8 mouse cellular contexts compared by ENCODE assay signal in the genomic region with DNA sequence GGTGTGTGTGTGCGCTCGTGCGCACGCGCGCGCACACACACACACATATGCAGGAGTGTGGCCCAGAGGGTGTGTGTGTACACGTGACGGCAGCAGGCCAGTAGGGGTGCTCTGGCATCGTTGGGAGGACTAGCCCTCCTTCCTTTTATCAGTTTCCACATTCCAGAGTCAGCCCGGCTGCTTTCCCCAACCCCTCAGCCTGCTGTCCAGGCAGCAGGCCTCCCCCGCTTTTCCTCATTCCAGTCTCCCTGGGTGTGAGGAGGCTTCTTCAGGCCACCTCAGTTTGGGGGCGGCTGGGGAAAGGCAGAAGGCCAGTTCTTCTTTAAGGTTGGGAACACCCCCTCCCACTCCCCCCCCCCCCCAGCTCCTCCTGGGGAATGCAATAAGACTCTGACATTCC. TPM values are rescaled to one million over a fixed set of nuclear protein-coding genes. Genes with fewer than 3 reads are reported as not detected.
DNase-seq lines count a peak whose midpoint lies in the region; ATAC-seq and TF ChIP-seq lines count a peak whose summit lies in the region.

No protein-coding gene starts in this region.

- peak; percentile 53 for DNase-seq in layer of hippocampus, adult 9-11 months
- no peak for DNase-seq in layer of hippocampus, adult 8-10 months (ENCODE audit: low spot score in 2 of 2)
- peak; percentile 59 for DNase-seq in forelimb bud, embryonic 11.5 days (ENCODE audit: low read depth, low spot score)
- peak; percentile 30 for DNase-seq in hindbrain, postnatal 0 days (ENCODE audit: low spot score)
- peak; percentile 42 for DNase-seq in neural tube, embryonic 11.5 days (ENCODE audit: low spot score)

- 35% methylated on average over 13 of the region's 13 CpGs for WGBS in hindbrain, postnatal 0 days
- WGBS in limb, embryonic 13.5 days = 15% methylated on average over 13 of the region's 13 CpGs
- 49% methylated on average over 13 of the region's 13 CpGs for WGBS in neural tube, embryonic 11.5 days

- H3K4me1 ChIP-seq in hindbrain, postnatal 0 days (ENCODE audit: insufficient read depth, low read length) = peaks cover 36% of the 10 kb centered on the region
- H3K4me1 ChIP-seq in limb, embryonic 13.5 days = peaks cover 74% of the 10 kb centered on the region
- H3K4me1 ChIP-seq in neural tube, embryonic 11.5 days (ENCODE audit: control insufficient read depth, insufficient read depth, low read length) = peaks cover 23% of the 10 kb centered on the region

- H3K36me3 ChIP-seq in hindbrain, postnatal 0 days (ENCODE audit: insufficient read depth, low read length) = no peaks in the 10 kb centered on the region; the same call in 1 of the 2 replicates
- H3K36me3 ChIP-seq in limb, embryonic 13.5 days = peaks cover 38% of the 10 kb centered on the region
- H3K36me3 ChIP-seq in neural tube, embryonic 11.5 days (ENCODE audit: control insufficient read depth, insufficient read depth, low read length) = 0 out of 2 replicates have a peak, but pooled peaks cover 4% of the 10 kb centered on the region

- no peaks in the 10 kb centered on the region for H3K27me3 ChIP-seq in hindbrain, postnatal 0 days (ENCODE audit: insufficient read depth, low read length)
- H3K27me3 ChIP-seq in limb, embryonic 13.5 days = no peaks in the 10 kb centered on the region
- H3K27me3 ChIP-seq in neural tube, embryonic 11.5 days (ENCODE audit: control insufficient read depth, insufficient read depth, low read length) = no peaks in the 10 kb centered on the region

- no peak overlapping the region for H3K4me3 ChIP-seq in hindbrain, postnatal 0 days (ENCODE audit: low read length)
- peak overlapping the region; percentile 86 for H3K4me3 ChIP-seq in limb, embryonic 13.5 days
- H3K4me3 ChIP-seq in neural tube, embryonic 11.5 days (ENCODE audit: low read depth, low read length) = no peak overlapping the region

- ATAC-seq in hindbrain, postnatal 0 days = no peak
- peak; percentile 55 for ATAC-seq in limb, embryonic 13.5 days (ENCODE audit: low FRiP score, low read depth)
- no peak for ATAC-seq in neural tube, embryonic 11.5 days (ENCODE audit: insufficient read depth, low FRiP score, low TSS enrichment)
- ATAC-seq in CD4-positive, CD25-positive, alpha-beta regulatory T cell, adult 4 months = no peak
- no peak for ATAC-seq in cerebellum, adult (ENCODE audit: insufficient number of reproducible peaks, low FRiP score, low TSS enrichment)

- TF ChIP-seq CTCF in hindbrain, postnatal 0 days (IDR thresholded peaks at IDR 0.05; ENCODE audit: low read depth) = peak; percentile 23; the same call in 1 of the 2 replicates

- H3K4me2 ChIP-seq in hindbrain, postnatal 0 days (ENCODE audit: low read depth, low read length) = peak overlapping the region; percentile 2; the same call in 1 of the 2 replicates
- peak overlapping the region; percentile 98 for H3K4me2 ChIP-seq in limb, embryonic 13.5 days (replicated peaks)
- H3K4me2 ChIP-seq in neural tube, embryonic 11.5 days (ENCODE audit: low read depth) = 0 out of 2 replicates have a peak overlapping the region, but pooled peaks have one; percentile 14

- no peaks in the 10 kb centered on the region for H3K9me3 ChIP-seq in hindbrain, postnatal 0 days (ENCODE audit: low read length)
- H3K9me3 ChIP-seq in limb, embryonic 13.5 days = no peaks in the 10 kb centered on the region
- no peaks in the 10 kb centered on the region for H3K9me3 ChIP-seq in neural tube, embryonic 11.5 days (ENCODE audit: control insufficient read depth, low read length)

- H3K27ac ChIP-seq in hindbrain, postnatal 0 days = peak overlapping the region; percentile 41; the same call in 1 of the 2 replicates
- peak overlapping the region; percentile 92 for H3K27ac ChIP-seq in limb, embryonic 13.5 days
- no peak overlapping the region for H3K27ac ChIP-seq in neural tube, embryonic 11.5 days (ENCODE audit: low read depth, low read length)

- no peak overlapping the region for H3K9ac ChIP-seq in hindbrain, postnatal 0 days (replicated peaks; ENCODE audit: low read length)
- H3K9ac ChIP-seq in limb, embryonic 13.5 days = peak overlapping the region; percentile 57
- H3K9ac ChIP-seq in neural tube, embryonic 11.5 days (ENCODE audit: low read length) = no peak overlapping the region

RNA-seq across cellular contexts. Expression of gene Dnaja3, which starts 2.4 kb away (rescaled TPM):
- 10 to 100 TPM; 59.6 to 68.7 (median 64.4) TPM for total RNA-seq in layer of hippocampus, adult 8-10 months (2022)
- total RNA-seq in hindbrain, postnatal 0 days (2014; rRNA removed) = 49.6 and 50.6 TPM in 2 replicates
- 52.9 and 54.3 TPM in 2 replicates for polyA plus RNA-seq in hindbrain, postnatal 0 days (2015; fragmentation: Nextera tagmentation; extraction: Ambion mirVana)
- 56.6 and 60.0 TPM in 2 replicates for polyA plus RNA-seq in limb, embryonic 13.5 days (2015; fragmentation: Nextera tagmentation; extraction: Ambion mirVana)
- polyA plus RNA-seq in neural tube, embryonic 11.5 days (2014; fragmentation: Nextera tagmentation; extraction: Ambion mirVana) = 54.2 and 56.6 TPM in 2 replicates
- 10 to 100 TPM; 24.4 to 29.0 TPM for polyA plus RNA-seq in CD4-positive, CD25-positive, alpha-beta regulatory T cell, adult 4 months (2017; shearing (Covaris generic))

RNA-seq across cellular contexts. Expression of gene Vasn, which starts 2.4 kb away (rescaled TPM):
- 10 to 100 TPM in 1 of 4 experiments, 1 to 10 TPM in 3; 4.8 to 10.2 (median 6.7) TPM for total RNA-seq in layer of hippocampus, adult 8-10 months (2022)
- total RNA-seq in hindbrain, postnatal 0 days (2014; rRNA removed) = 18.4 and 18.8 TPM in 2 replicates
- 6.1 and 7.3 TPM in 2 replicates for polyA plus RNA-seq in hindbrain, postnatal 0 days (2015; fragmentation: Nextera tagmentation; extraction: Ambion mirVana)
- 35.6 and 35.9 TPM in 2 replicates for polyA plus RNA-seq in limb, embryonic 13.5 days (2015; fragmentation: Nextera tagmentation; extraction: Ambion mirVana)
- polyA plus RNA-seq in neural tube, embryonic 11.5 days (2014; fragmentation: Nextera tagmentation; extraction: Ambion mirVana) = 10.5 and 11.1 TPM in 2 replicates
- 1 to 10 TPM; 2.2 to 2.9 TPM for polyA plus RNA-seq in CD4-positive, CD25-positive, alpha-beta regulatory T cell, adult 4 months (2017; shearing (Covaris generic))

RNA-seq across cellular contexts. Expression of gene Pam16, which starts 17.4 kb away (rescaled TPM):
- total RNA-seq in layer of hippocampus, adult 8-10 months (2022) = 100 to 1,000 TPM in 1 of 4 experiments, 10 to 100 TPM in 3; 81.5 to 100 (median 89.5) TPM
- 25.4 and 88.3 TPM in 2 replicates for total RNA-seq in hindbrain, postnatal 0 days (2014; rRNA removed)
- polyA plus RNA-seq in hindbrain, postnatal 0 days (2015; fragmentation: Nextera tagmentation; extraction: Ambion mirVana) = 135 and 140 TPM in 2 replicates
- polyA plus RNA-seq in limb, embryonic 13.5 days (2015; fragmentation: Nextera tagmentation; extraction: Ambion mirVana) = 105 and 106 TPM in 2 replicates
- 94.3 and 108 TPM in 2 replicates for polyA plus RNA-seq in neural tube, embryonic 11.5 days (2014; fragmentation: Nextera tagmentation; extraction: Ambion mirVana)
- polyA plus RNA-seq in CD4-positive, CD25-positive, alpha-beta regulatory T cell, adult 4 months (2017; shearing (Covaris generic)) = 10 to 100 TPM; 35.7 TPM

RNA-seq across cellular contexts. Expression of gene Coro7, which starts 37.4 kb away (rescaled TPM):
- 100 to 1,000 TPM in 1 of 4 experiments, 10 to 100 TPM in 3; 81.9 to 101 (median 90.3) TPM for total RNA-seq in layer of hippocampus, adult 8-10 months (2022)
- 41.4 and 43.3 TPM in 2 replicates for total RNA-seq in hindbrain, postnatal 0 days (2014; rRNA removed)
- polyA plus RNA-seq in hindbrain, postnatal 0 days (2015; fragmentation: Nextera tagmentation; extraction: Ambion mirVana) = 29.1 and 30.2 TPM in 2 replicates
- 19.6 and 20.8 TPM in 2 replicates for polyA plus RNA-seq in limb, embryonic 13.5 days (2015; fragmentation: Nextera tagmentation; extraction: Ambion mirVana)
- 18.7 and 24.8 TPM in 2 replicates for polyA plus RNA-seq in neural tube, embryonic 11.5 days (2014; fragmentation: Nextera tagmentation; extraction: Ambion mirVana)
- 100 to 1,000 TPM; 102 to 174 TPM for polyA plus RNA-seq in CD4-positive, CD25-positive, alpha-beta regulatory T cell, adult 4 months (2017; shearing (Covaris generic))

RNA-seq across cellular contexts. Expression of gene Glis2, which starts 47.7 kb away (rescaled TPM):
- total RNA-seq in layer of hippocampus, adult 8-10 months (2022) = 10 to 100 TPM; 10.9 to 18.4 (median 11.9) TPM
- total RNA-seq in hindbrain, postnatal 0 days (2014; rRNA removed) = 25.8 and 28.2 TPM in 2 replicates
- 12.0 and 12.5 TPM in 2 replicates for polyA plus RNA-seq in hindbrain, postnatal 0 days (2015; fragmentation: Nextera tagmentation; extraction: Ambion mirVana)
- polyA plus RNA-seq in limb, embryonic 13.5 days (2015; fragmentation: Nextera tagmentation; extraction: Ambion mirVana) = 32.0 and 39.4 TPM in 2 replicates
- 32.4 and 37.0 TPM in 2 replicates for polyA plus RNA-seq in neural tube, embryonic 11.5 days (2014; fragmentation: Nextera tagmentation; extraction: Ambion mirVana)
- polyA plus RNA-seq in CD4-positive, CD25-positive, alpha-beta regulatory T cell, adult 4 months (2017; shearing (Covaris generic)) = under 1 TPM in 1 of 2 experiments, not detected in 1; 0.73 TPM

Comparison
In these comparisons a context has a peak if more than half of its experiments do, and no peak if none do; other contexts are left out.
1. DNase-seq: peak in layer of hippocampus, adult 9-11 months (single experiment), forelimb bud, embryonic 11.5 days (single experiment), hindbrain, postnatal 0 days (single experiment) and neural tube, embryonic 11.5 days (single experiment); none in layer of hippocampus, adult 8-10 months (0 of 2).
2. H3K4me2 ChIP-seq: peak in every context shown above with its lines; median percentile 98 in limb, embryonic 13.5 days; 14 in neural tube, embryonic 11.5 days; 2 in hindbrain, postnatal 0 days.